Mouse (Mus musculus): ENCODE results near the gene Tcirg1. TPM values are rescaled to one million over a fixed set of nuclear protein-coding genes. Genes with fewer than 3 reads are reported as not detected.

Gene Tcirg1
- total RNA-seq, 1 experiment = 55.2 TPM

DNA sequence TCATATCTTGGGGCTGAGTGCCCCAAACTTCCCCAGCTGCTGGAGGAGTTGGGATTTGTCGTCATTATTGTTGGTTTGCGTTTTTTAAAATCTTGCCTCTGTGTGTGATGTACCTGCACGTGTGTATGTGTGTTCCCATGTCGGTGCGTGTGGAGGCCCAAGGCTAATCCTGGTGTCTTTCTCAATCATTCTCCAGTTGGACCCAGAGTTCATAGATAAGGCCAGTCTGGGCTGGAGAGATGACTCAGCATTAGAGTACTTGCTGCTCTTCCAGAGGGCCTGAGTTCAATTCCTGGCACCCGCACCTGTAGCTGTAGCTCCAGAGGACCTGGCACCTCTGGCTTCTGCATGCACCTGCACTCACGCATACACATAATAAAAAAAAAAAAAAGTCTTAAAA lies 17.9 kb upstream of the Tcirg1 start:
- H3K4me3 ChIP-seq (ENCODE audit: insufficient read depth in 1 of 2, low read depth in 1 of 2, low read length in 2 of 2, poor library complexity in 1 of 2, severe bottlenecking in 1 of 2) = no peak overlapping the region
- no peak for TF ChIP-seq HCFC1 (IDR thresholded peaks at IDR 0.05; ENCODE audit: borderline replicate concordance, insufficient read depth, low read length)
- no peak for TF ChIP-seq CHD2 (IDR thresholded peaks at IDR 0.05; ENCODE audit: low read depth, low read length)
- TF ChIP-seq ZC3H11A (IDR thresholded peaks at IDR 0.05; ENCODE audit: borderline replicate concordance, low read depth, low read length) = no peak
- no peak for TF ChIP-seq MAFK (IDR thresholded peaks at IDR 0.05; ENCODE audit: insufficient read depth, low read depth, low read length)
- no peak for TF ChIP-seq ZNF384 (IDR thresholded peaks at IDR 0.05; ENCODE audit: low read depth, low read length)
- no peaks in the 10 kb centered on the region for H3K9me3 ChIP-seq (ENCODE audit: control insufficient read depth, insufficient read depth, low read depth, low read length)
- no peak overlapping the region for H3K9ac ChIP-seq (ENCODE audit: insufficient read depth, low read depth, low read length, poor library complexity, severe bottlenecking)
- no peaks in the 10 kb centered on the region for H3K36me3 ChIP-seq (ENCODE audit: control insufficient read depth, insufficient read depth, low read length, poor library complexity, severe bottlenecking)
- in situ Hi-C loops (cut with MboI; ENCODE audit: low sequenced_read_pairs in 2 of 2, unreplicated experiment in 2 of 2) = no loop called here
- H3K27ac ChIP-seq (ENCODE audit: insufficient read depth, low read depth, low read length, poor library complexity, severe bottlenecking) = no peak overlapping the region
- DNase-seq (ENCODE audit: low read depth, low spot score) = no peak
- peaks cover 0 to 15% of the 10 kb centered on the region in 2 experiments; a peak in 2 of 4 replicates for H3K4me1 ChIP-seq (ENCODE audit: control insufficient read depth in 2 of 2, insufficient read depth in 2 of 2, low read length in 2 of 2, poor library complexity in 1 of 2)

GRCm38 (mm10) chr19:3924190-3924589 lies 17.3 kb upstream of the Tcirg1 start:
- TF ChIP-seq MAFK (IDR thresholded peaks at IDR 0.05; ENCODE audit: insufficient read depth, low read depth, low read length) (no peak), CHD2 (IDR thresholded peaks at IDR 0.05; ENCODE audit: low read depth, low read length) (no peak), ZNF384 (IDR thresholded peaks at IDR 0.05; ENCODE audit: low read depth, low read length) (no peak), HCFC1 (IDR thresholded peaks at IDR 0.05; ENCODE audit: borderline replicate concordance, insufficient read depth, low read length) (no peak), ZC3H11A (IDR thresholded peaks at IDR 0.05; ENCODE audit: borderline replicate concordance, low read depth, low read length) (no peak)
- Histone ChIP-seq H3K4me3 (ENCODE audit: insufficient read depth in 1 of 2, low read depth in 1 of 2, low read length in 2 of 2, poor library complexity in 1 of 2, severe bottlenecking in 1 of 2) (no peak overlapping the region), H3K36me3 (ENCODE audit: control insufficient read depth, insufficient read depth, low read length, poor library complexity, severe bottlenecking) (no peaks in the 10 kb centered on the region), H3K9me3 (ENCODE audit: control insufficient read depth, insufficient read depth, low read depth, low read length) (no peaks in the 10 kb centered on the region), H3K27ac (ENCODE audit: insufficient read depth, low read depth, low read length, poor library complexity, severe bottlenecking) (no peak overlapping the region), H3K4me1 (ENCODE audit: control insufficient read depth in 2 of 2, insufficient read depth in 2 of 2, low read length in 2 of 2, poor library complexity in 1 of 2) (peaks cover 0 to 14% of the 10 kb centered on the region in 2 experiments; a peak in 2 of 4 replicates), H3K9ac (ENCODE audit: insufficient read depth, low read depth, low read length, poor library complexity, severe bottlenecking) (no peak overlapping the region)
- in situ Hi-C loops (cut with MboI; ENCODE audit: low sequenced_read_pairs in 2 of 2, unreplicated experiment in 2 of 2) = no loop called here
- DNase-seq (ENCODE audit: low read depth, low spot score) = no peak

- Histone ChIP-seq H3K9ac (ENCODE audit: insufficient read depth, low read depth, low read length, poor library complexity, severe bottlenecking) (no peak overlapping the region), H3K9me3 (ENCODE audit: control insufficient read depth, insufficient read depth, low read depth, low read length) (no peaks in the 10 kb centered on the region), H3K36me3 (ENCODE audit: control insufficient read depth, insufficient read depth, low read length, poor library complexity, severe bottlenecking) (no peaks in the 10 kb centered on the region), H3K4me1 (ENCODE audit: control insufficient read depth in 2 of 2, insufficient read depth in 2 of 2, low read length in 2 of 2, poor library complexity in 1 of 2) (peaks cover 0 to 10% of the 10 kb centered on the region in 2 experiments; a peak in 2 of 4 replicates), H3K27ac (ENCODE audit: insufficient read depth, low read depth, low read length, poor library complexity, severe bottlenecking) (no peak overlapping the region), H3K4me3 (ENCODE audit: insufficient read depth in 1 of 2, low read depth in 1 of 2, low read length in 2 of 2, poor library complexity in 1 of 2, severe bottlenecking in 1 of 2) (no peak overlapping the region)
- no peak for TF ChIP-seq ZC3H11A (IDR thresholded peaks at IDR 0.05; ENCODE audit: borderline replicate concordance, low read depth, low read length)
- no peak for TF ChIP-seq MAFK (IDR thresholded peaks at IDR 0.05; ENCODE audit: insufficient read depth, low read depth, low read length)
- TF ChIP-seq ZNF384 (IDR thresholded peaks at IDR 0.05; ENCODE audit: low read depth, low read length) = no peak
- no peak for TF ChIP-seq CHD2 (IDR thresholded peaks at IDR 0.05; ENCODE audit: low read depth, low read length)
- TF ChIP-seq HCFC1 (IDR thresholded peaks at IDR 0.05; ENCODE audit: borderline replicate concordance, insufficient read depth, low read length) = no peak
- in situ Hi-C loops (cut with MboI; ENCODE audit: low sequenced_read_pairs in 2 of 2, unreplicated experiment in 2 of 2) = no loop called here
- DNase-seq (ENCODE audit: low read depth, low spot score) = no peak
These were observed 16.7 kb upstream of the Tcirg1 start for GRCm38 (mm10) chr19:3923586-3923985.

GRCm38 (mm10) chr19:3922661-3923371 lies 15.9 kb upstream of the Tcirg1 start:
- DNase-seq (ENCODE audit: low read depth, low spot score) = no peak
- in situ Hi-C loops (cut with MboI; ENCODE audit: low sequenced_read_pairs in 2 of 2, unreplicated experiment in 2 of 2) = no loop called here
- no peaks in the 10 kb centered on the region for H3K36me3 ChIP-seq (ENCODE audit: control insufficient read depth, insufficient read depth, low read length, poor library complexity, severe bottlenecking)
- H3K27ac ChIP-seq (ENCODE audit: insufficient read depth, low read depth, low read length, poor library complexity, severe bottlenecking) = no peak overlapping the region
- H3K9me3 ChIP-seq (ENCODE audit: control insufficient read depth, insufficient read depth, low read depth, low read length) = no peaks in the 10 kb centered on the region
- no peak overlapping the region for H3K4me3 ChIP-seq (ENCODE audit: insufficient read depth in 1 of 2, low read depth in 1 of 2, low read length in 2 of 2, poor library complexity in 1 of 2, severe bottlenecking in 1 of 2)
- TF ChIP-seq MAFK (IDR thresholded peaks at IDR 0.05; ENCODE audit: insufficient read depth, low read depth, low read length) (no peak), CHD2 (IDR thresholded peaks at IDR 0.05; ENCODE audit: low read depth, low read length) (no peak), ZC3H11A (IDR thresholded peaks at IDR 0.05; ENCODE audit: borderline replicate concordance, low read depth, low read length) (no peak), ZNF384 (IDR thresholded peaks at IDR 0.05; ENCODE audit: low read depth, low read length) (no peak), HCFC1 (IDR thresholded peaks at IDR 0.05; ENCODE audit: borderline replicate concordance, insufficient read depth, low read length) (no peak)
- H3K9ac ChIP-seq (ENCODE audit: insufficient read depth, low read depth, low read length, poor library complexity, severe bottlenecking) = no peak overlapping the region
- H3K4me1 ChIP-seq (ENCODE audit: control insufficient read depth in 2 of 2, insufficient read depth in 2 of 2, low read length in 2 of 2, poor library complexity in 1 of 2) = peaks cover 0 to 10% of the 10 kb centered on the region in 2 experiments; a peak in 2 of 4 replicates
